Mouse (Mus musculus): Measurements from ENCODE around the gene Slco2a1.

The Slco2a1 gene

DNA sequence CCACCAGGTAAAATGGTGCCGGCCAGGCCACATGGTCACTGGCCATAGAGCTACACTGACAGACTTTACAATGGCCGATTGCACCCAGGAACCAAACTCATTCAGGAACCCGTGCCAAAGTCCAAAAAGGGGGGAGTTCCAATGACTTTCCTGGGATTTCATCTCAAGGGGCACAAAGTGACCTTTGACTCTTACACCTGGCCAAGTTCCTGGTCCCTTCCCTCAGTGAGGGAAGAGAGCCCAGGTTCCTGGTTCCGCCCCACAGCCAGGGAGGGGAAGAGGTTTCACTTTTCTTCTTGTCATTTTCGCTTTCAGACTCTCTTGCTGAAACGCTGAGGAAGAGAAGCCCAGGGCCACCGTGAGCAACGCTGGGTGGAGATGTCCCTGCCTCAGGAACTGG lies at the start of gene Slco2a1:
Gene Slco2a1 (plus strand): TSS at position 251 of the 400 bp plus-strand sequence.
- in situ Hi-C loops (cut with MboI; ENCODE audit: low pct_unique_long_range_greater_than_20kb in 1 of 2, low sequenced_read_pairs in 2 of 2, unreplicated experiment in 1 of 2), result no loop called here

DNA sequence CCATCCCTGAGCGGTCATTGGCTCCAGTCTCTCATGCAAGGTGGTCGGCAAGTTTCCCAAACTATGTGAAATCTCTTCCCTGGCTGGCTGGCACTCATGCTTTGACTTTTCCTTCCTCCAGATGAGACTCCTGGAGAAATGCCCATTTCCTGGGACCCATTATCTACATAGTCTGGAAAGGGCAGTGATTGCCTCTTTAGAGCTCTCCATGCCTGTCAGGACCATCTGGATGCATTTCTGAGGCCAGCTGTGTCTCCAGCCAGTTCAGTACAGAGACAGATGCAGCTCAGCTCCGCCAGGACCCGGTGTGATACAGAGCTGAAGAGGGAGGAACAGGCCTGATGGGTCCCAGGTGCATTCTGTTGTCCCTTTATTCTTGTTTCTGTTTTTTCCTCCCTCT lies 46.3 kb upstream of the Slco2a1 start:
- in situ Hi-C loops (cut with MboI; ENCODE audit: low pct_unique_long_range_greater_than_20kb in 1 of 2, low sequenced_read_pairs in 2 of 2, unreplicated experiment in 1 of 2), result no loop called here

DNA sequence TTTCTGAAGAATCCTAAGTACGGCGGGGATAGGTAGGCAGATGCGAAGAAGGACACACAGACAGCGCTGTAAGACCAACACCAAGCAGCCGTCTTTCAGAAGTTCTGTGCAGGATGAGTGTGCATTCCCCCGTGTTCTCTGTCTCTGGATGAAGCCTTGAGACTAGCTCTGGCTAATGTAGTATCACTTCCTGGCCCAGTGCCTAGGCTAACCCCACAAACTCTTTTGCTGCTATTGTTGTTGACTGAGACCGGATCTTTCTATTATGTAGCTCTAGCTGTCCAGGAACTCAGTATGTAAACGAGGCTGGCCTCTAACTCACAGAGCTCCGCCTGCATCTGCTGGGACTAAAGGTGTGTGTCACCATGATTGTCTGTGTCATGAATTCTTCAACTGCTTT lies 43.6 kb upstream of the Slco2a1 start:
- in situ Hi-C loops (cut with MboI; ENCODE audit: low pct_unique_long_range_greater_than_20kb in 1 of 2, low sequenced_read_pairs in 2 of 2, unreplicated experiment in 1 of 2), result no loop called here

DNA sequence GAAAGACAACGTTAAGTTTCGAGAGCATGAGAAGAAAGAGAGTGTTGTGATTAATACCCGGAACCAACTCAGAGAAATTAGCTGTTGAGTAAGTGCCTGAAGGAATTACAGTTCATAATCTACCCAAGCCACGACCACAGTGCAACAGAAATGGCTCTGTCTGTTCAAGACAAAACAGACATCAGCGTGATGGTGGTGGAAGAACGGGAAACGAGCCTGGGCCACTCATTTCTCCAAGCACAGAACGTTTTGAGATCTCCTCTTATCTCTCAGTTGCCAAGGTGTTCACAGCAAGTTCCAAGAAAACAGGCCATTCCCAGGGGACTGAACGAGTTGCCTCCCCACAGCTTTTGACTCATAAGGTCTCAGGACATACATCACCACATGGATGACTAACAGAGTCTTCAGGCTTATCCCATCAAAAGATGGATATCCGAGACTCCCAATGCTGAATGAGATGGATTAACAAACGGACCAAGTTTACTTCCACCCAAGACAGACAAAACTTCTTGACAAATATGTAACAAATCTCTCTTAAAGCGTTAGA lies 42.0 kb upstream of the Slco2a1 start:
- in situ Hi-C loops (cut with MboI; ENCODE audit: low pct_unique_long_range_greater_than_20kb in 1 of 2, low sequenced_read_pairs in 2 of 2, unreplicated experiment in 1 of 2), result no loop called here

DNA sequence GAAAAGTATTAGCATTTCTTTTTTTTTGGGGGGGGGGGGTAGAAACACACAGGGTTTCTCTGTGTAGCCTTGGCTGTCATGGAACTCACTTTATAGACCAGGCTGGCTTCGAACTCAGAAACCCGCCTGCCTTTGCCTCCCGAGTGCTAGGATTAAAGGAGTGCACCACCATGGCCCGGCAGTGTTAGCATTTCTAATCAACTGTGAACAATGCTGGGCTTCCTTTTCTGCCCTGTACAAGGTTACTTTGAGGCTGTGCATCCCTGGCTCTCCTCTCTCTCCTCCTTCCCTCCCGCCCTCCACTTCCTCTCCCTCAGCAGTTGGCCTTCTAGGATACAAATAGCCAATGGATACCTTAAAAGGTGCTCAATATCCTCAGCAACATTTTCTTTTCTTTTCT lies 39.8 kb upstream of the Slco2a1 start:
- in situ Hi-C loops (cut with MboI; ENCODE audit: low pct_unique_long_range_greater_than_20kb in 1 of 2, low sequenced_read_pairs in 2 of 2, unreplicated experiment in 1 of 2), result no loop called here

DNA sequence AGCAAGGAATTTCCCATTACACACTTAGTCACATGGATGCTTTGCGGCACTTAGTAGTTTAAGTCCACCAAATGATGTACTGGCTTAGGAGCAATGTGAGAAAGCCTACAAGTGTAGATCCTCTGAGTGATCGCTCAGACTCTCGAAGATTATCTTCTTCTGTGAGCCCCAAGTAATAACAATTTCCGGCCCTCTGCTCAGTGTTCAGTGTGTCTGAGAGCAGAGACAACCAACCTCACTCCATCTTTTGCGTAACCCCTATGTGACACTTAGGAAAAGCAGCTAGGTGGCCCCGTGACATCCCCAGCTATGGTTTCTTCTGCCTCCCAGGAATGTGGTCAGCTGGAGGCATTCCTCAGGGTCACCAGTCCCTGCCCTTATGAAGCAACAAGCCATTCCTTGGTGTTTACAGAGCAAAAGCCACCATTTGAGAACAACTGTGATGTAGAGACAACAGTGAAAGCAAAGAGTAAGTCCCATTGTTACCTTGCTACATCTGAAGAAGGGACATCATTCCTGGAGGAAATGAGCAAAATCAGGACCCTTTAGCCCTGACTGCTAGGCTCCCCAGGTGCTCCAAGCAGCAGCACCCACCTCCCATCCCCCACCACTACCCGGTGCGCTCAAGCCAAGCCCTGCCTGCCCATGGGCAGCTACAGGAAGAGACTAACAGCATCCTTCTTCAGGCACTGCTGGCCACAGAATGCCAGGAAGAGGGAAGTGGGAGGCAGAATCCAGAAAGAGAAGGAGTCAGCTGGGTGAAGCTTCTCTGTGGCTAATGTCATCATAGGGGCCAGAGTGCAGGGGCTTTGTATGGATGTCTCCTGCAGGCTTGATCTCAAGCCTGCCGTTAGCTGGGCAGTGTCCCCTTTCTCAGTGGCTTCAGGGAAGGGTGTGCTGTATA lies 37.2 kb upstream of the Slco2a1 start:
- in situ Hi-C loops (cut with MboI; ENCODE audit: low pct_unique_long_range_greater_than_20kb in 1 of 2, low sequenced_read_pairs in 2 of 2, unreplicated experiment in 1 of 2), result no loop called here

DNA sequence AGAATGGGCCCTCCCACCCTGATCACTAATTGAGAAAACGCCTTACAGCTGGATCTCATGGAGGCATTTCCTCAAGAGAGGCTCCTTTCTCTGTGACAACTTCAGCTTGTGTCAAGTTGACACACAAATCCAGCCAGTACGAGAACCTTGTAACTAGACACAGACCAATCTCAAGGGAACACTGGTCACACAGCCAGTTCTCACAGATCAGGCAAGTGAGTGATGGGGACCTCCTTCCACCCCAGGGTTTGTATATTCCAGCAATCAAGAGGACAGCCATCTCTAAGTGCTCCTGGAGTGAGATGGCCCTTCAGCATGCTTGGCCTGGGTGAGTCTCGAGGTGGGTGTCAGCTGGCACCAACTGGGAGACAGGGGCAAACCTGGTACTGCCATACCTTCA lies 32.6 kb upstream of the Slco2a1 start:
- in situ Hi-C loops (cut with MboI; ENCODE audit: low pct_unique_long_range_greater_than_20kb in 1 of 2, low sequenced_read_pairs in 2 of 2, unreplicated experiment in 1 of 2), result no loop called here

DNA sequence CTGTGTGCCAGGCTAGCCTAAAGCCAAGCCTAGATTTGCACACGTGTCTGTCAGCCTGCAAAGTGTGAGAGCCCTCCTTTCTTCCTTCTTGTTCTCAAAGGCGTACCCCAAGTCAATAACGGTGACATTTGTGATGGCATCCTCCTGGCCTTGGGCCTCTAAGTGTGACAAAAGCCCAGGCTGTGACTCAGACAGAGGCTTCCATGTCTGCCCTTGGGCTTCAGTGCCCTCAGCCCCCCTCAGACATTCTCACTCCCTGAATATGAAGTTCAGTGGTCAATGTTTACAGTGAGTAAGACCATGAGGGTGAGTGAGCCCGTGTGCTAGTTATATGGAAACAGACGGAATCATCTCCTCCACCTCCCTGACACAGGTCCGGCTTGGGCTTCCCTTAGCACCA lies 29.8 kb upstream of the Slco2a1 start:
- in situ Hi-C loops (cut with MboI; ENCODE audit: low pct_unique_long_range_greater_than_20kb in 1 of 2, low sequenced_read_pairs in 2 of 2, unreplicated experiment in 1 of 2), result no loop called here

DNA sequence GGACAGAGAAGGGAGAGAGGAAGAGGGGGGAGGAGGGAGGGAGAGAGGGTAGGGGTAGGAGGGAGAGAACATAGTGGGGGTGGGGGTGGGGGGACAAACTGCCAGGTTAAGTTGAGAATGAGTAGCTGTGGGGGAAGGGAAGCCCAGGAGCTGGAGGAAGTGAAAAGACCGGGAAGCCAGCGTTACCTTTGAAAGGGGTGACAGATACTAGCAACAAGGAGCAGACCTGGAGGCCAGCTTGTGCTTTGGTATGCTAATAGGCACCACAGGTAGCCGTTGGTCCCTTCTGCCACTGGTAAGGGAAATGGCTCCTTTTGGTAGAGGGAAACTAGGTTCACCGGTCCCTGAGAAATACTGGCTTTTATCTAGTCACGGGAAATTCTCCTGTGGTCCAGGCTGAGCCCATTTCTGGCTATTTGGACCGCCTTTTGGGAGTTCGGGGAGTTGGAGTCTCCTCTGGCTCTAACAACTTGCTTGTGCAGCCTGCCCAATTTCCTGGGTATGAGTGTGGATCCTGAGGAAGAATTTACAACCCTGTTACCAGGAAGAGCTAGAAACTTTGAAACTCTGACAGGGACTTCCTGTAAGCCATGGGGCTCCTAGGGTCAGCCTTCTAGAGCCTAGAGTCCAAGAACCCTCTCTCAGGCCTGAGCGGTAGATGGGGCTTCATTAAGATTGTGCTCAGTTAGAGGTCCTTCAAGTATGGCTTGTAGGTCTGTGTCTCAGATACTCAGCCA lies 27.0 kb upstream of the Slco2a1 start:
- in situ Hi-C loops (cut with MboI; ENCODE audit: low pct_unique_long_range_greater_than_20kb in 1 of 2, low sequenced_read_pairs in 2 of 2, unreplicated experiment in 1 of 2), result no loop called here

DNA sequence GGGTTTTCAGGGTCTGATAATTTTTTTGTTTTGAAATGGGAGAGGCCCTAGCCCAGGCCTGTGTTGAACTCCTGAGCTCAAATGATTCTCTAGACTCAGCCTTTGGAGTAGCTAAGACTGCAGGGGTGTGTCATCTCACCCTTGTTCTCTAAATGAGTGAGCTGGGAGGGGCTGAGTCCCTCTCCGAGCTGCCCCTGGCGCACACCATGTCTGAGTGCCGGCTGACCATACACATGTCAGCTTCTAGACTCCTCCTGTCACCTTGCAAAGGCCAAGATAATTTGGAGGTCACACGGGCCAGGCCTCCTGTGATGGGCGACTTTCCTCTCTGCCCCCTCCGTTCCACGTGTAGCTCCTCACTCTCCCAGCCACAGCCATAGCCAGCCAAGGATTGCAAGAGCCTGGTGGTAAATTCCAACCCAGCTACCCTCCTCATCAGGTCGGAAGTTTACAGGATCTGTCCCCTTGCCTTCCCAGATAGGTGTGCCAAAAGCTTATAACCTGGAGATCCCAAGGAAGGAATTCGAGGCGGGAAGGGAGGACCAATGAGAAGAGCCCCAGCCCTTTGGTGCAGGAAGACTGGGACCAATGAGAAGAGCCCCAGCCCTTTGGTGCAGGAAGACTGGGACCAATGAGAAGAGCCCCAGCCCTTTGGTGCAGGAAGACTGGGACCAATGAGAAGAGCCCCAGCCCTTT lies 26.3 kb upstream of the Slco2a1 start:
- in situ Hi-C loops (cut with MboI; ENCODE audit: low pct_unique_long_range_greater_than_20kb in 1 of 2, low sequenced_read_pairs in 2 of 2, unreplicated experiment in 1 of 2), result no loop called here

DNA sequence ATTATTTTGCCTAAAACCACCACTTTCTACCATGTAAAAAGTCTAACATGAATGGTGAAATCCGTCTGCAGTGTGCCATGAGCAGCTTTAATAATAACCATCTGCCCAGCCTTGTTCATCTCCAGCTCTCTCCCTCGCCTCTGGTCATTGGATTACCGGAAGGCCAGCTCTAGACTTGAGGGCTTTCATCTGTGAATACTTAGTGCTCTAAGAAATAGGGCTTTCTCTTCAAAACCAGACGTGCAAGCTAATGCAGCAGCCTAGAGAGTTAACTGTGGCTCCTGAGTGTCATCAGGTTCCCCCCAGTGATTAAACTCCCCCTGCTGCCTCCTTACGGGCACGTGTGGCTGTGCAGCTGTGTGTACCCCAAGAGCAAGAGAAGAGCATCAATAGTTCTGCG lies 25.2 kb upstream of the Slco2a1 start:
- in situ Hi-C loops (cut with MboI; ENCODE audit: low pct_unique_long_range_greater_than_20kb in 1 of 2, low sequenced_read_pairs in 2 of 2, unreplicated experiment in 1 of 2), result no loop called here

DNA sequence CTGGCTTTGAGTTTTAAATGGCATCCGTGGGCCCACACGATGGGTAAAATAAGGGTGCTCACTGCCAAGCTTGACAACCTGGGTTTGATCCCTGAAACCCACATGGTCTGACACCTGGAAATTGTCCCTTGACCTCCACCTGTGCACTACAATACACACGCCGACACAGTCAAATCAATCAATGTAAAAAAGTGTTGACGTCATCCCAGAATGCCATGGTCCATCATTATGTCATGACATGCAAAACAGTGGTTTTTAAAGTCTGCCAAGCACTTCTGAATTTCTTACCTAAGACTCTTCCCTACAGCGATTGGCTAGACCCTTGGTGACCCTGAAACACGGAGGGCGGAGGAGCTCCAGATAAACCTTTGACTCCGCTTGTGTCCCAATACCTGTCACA lies 23.9 kb upstream of the Slco2a1 start:
- in situ Hi-C loops (cut with MboI; ENCODE audit: low pct_unique_long_range_greater_than_20kb in 1 of 2, low sequenced_read_pairs in 2 of 2, unreplicated experiment in 1 of 2), result no loop called here

DNA sequence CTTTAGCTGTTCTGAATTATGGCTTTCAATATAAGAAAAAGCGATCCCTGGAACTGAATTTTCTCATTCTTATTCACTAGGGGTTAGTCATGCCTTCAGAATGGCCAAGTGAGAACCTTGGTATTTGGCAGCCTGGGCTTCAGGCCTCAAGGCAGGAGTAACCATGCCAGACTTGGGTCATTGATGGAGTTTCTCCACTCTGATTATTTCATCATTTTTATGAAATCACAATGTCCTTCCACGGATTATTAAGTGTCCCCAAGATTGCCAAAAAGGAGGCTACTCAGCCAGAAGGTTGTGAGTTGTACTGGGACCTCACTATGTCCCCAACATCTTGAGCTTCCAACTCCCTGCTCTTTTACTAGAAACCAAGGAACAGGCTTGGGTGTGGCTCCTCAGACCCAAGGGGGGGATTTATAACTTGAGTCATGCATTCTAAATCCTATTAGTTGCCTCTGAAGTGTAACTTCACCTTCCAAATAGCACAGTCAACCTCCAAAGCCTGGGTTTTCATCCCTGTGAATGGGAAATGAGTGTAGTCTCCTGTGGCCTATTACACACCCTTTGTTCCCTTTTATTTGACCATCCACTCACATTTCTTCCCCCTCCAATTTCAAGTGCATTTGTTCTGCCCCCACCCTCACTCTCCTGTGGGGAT lies 16.0 kb upstream of the Slco2a1 start:
- in situ Hi-C loops (cut with MboI; ENCODE audit: low pct_unique_long_range_greater_than_20kb in 1 of 2, low sequenced_read_pairs in 2 of 2, unreplicated experiment in 1 of 2), result no loop called here

DNA sequence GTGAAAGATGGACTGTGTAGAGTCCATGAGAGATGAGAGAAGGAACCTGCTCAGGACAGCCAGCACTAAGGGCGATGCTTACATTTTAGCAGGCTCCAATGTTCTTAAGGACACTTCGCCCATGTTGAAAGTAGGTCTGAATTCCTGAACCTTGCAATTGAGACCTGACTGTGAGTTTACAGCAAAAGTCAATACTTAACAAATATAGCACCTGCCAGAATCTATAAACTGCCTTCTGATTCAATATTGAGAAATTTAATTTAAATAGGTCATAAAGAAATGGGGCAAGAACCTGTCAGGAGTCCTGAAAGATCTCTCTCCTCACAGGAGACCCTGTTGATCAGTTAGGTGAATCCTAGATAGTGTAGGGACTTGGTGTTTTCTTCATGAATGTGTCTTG lies 12.6 kb upstream of the Slco2a1 start:
- in situ Hi-C loops (cut with MboI; ENCODE audit: low pct_unique_long_range_greater_than_20kb in 1 of 2, low sequenced_read_pairs in 2 of 2, unreplicated experiment in 1 of 2), result no loop called here

DNA sequence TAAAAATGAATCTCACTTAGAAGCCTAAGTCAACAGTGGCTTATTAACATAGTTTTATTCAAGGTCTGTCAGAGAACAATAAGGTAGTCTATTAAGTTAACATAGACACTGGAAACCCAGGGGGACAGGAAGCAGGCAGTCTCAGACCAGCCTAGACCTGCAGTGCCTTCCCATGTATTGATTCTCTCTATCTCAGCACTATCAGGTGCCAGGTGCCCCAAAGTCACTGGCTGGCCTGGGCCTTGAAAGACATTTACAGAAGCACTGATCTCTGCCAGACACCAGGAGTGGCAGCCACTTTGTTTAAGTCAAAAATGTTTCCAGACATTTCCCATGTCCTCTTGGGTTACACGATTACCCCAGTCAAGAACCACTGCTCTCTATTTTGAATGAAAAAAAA lies 11.4 kb upstream of the Slco2a1 start:
- in situ Hi-C loops (cut with MboI; ENCODE audit: low pct_unique_long_range_greater_than_20kb in 1 of 2, low sequenced_read_pairs in 2 of 2, unreplicated experiment in 1 of 2), result no loop called here

DNA sequence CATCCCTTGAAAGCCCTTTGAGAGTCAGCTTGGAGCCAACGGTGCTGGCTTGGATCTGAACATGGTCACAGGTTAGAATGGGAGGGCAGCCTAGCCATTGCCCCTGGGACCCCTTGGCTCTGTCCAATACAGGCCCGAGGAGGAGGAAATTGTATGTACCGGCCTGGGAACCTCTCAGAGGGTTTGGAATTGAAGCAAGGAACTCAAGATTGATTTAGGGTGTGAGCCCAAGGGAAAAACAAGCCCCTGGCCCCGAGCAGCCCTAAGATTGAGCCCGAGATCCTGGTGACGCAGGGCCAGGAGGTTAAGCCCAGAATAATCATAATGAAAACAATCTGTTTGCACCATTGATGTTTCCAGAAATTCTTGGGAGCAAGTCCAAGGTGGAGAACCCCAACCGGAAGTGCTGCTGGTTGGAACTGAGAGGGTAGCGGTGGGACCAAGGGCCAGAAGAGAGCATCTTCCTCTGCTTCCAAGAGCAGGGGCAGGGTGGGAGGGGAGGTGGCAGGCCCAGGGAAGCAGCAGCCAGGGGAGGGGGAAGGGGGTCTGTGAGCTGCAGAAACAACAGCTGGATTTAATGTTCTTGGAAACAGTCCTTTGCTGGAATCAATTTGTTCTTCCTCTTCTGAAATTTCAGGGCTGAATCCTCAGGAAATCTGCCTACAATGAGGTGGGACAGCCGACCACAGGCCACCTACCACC lies 10.6 kb upstream of the Slco2a1 start:
- in situ Hi-C loops (cut with MboI; ENCODE audit: low pct_unique_long_range_greater_than_20kb in 1 of 2, low sequenced_read_pairs in 2 of 2, unreplicated experiment in 1 of 2), result no loop called here

DNA sequence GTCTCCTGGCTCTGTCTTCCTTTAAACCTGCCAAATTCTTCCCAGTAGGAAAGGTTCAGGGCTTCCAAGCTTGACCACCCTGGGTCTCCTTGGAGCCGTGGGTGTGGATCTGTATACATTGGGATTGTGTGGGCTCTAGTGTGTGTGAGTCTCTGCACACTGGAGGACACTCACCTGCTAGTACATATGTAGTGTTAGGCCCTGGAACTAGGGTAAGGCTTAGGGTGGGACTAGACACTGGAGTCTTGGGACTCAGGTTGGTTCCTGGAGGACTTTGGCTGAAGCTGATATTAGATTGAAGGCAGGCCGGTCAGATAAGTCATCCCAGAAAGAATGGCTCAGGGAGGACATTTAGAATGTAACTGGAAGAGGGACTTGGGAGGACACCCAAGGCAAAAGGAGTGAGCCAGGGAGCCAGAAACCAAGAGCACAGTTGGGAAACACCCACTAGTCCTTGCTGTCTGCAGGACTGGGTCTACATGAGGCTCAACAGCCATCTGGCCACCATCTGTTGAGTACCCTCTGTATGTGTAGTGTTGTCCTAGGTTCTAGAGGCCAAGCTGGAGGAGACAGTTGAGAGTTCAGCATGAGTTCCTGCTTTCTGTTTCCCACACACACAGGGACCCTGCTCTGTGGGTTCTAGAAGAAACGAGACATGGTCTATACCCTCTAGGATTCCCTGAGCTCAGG lies 9.4 kb upstream of the Slco2a1 start:
- in situ Hi-C loops (cut with MboI; ENCODE audit: low pct_unique_long_range_greater_than_20kb in 1 of 2, low sequenced_read_pairs in 2 of 2, unreplicated experiment in 1 of 2), result no loop called here

DNA sequence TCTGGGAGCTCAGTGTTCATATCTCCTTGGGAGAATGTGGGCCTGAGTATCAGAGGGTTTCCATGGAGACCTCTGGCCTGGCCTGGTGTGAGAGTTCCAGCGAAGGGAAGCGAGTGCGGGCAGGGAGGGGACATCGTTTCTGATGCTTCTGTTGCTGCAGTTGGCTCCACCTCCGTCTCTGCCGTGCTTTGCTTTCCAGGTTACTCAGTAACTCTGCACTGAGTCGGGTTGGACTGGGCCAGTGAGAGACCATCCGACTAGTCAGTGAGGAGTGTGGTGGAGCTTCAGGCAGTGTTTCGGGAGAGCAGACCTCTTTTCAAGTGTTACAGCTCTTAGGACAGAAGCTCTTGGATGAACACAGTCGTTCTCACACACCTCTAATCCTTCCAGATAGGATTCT lies 8.6 kb upstream of the Slco2a1 start:
- in situ Hi-C loops (cut with MboI; ENCODE audit: low pct_unique_long_range_greater_than_20kb in 1 of 2, low sequenced_read_pairs in 2 of 2, unreplicated experiment in 1 of 2), result no loop called here
